Mouse (Mus musculus) ovary, postnatal 36 days (tissue): ENCODE data around the gene Emilin2.

Experiments used
- DNase-seq: peaks from one replicate; pipeline ENCODE4 v3.0.0; 2022; ENCODE audit warnings: low spot score, mixed read lengths

The Emilin2 gene

GRCm38 (mm10) chr17:71230108-71230709 is 81.6 kb downstream of the Emilin2 start:
- DNase-seq: no peak

GRCm38 (mm10) chr17:71228651-71229050 is 83.1 kb downstream of the Emilin2 start:
- DNase-seq: no peak

- DNase-seq: no peak
These were observed 84.5 kb downstream of the Emilin2 start for GRCm38 (mm10) chr17:71227128-71227895.

GRCm38 (mm10) chr17:71225091-71225490 is 86.7 kb downstream of the Emilin2 start:
- peak; percentile 31 for DNase-seq

GRCm38 (mm10) chr17:71224521-71224920 is 87.3 kb downstream of the Emilin2 start:
- no peak for DNase-seq

GRCm38 (mm10) chr17:71223676-71224075 is 88.1 kb downstream of the Emilin2 start:
- DNase-seq: no peak

- DNase-seq: no peak
These were observed 90.4 kb downstream of the Emilin2 start for GRCm38 (mm10) chr17:71221383-71221782.

GRCm38 (mm10) chr17:71217111-71217685 is 94.6 kb downstream of the Emilin2 start:
- DNase-seq: no peak

- no peak for DNase-seq
These were observed 95.5 kb downstream of the Emilin2 start for GRCm38 (mm10) chr17:71216263-71216662.

GRCm38 (mm10) chr17:71215241-71215839 is 96.4 kb downstream of the Emilin2 start:
- no peak for DNase-seq

GRCm38 (mm10) chr17:71214514-71215240 is 97.1 kb downstream of the Emilin2 start:
- DNase-seq: no peak

GRCm38 (mm10) chr17:71213666-71214065 is 98.1 kb downstream of the Emilin2 start:
- no peak for DNase-seq

- no peak for DNase-seq
These were observed 99.7 kb downstream of the Emilin2 start for GRCm38 (mm10) chr17:71211962-71212646.

- no peak for DNase-seq
These were observed 101.8 kb downstream of the Emilin2 start for GRCm38 (mm10) chr17:71209936-71210335.

- no peak for DNase-seq
These were observed 102.9 kb downstream of the Emilin2 start for GRCm38 (mm10) chr17:71208921-71209320.

GRCm38 (mm10) chr17:71208376-71208775 is 103.4 kb downstream of the Emilin2 start:
- DNase-seq: no peak

GRCm38 (mm10) chr17:71207268-71207667 is 104.5 kb downstream of the Emilin2 start:
- no peak for DNase-seq

GRCm38 (mm10) chr17:71206136-71206893 is 105.5 kb downstream of the Emilin2 start:
- no peak for DNase-seq

GRCm38 (mm10) chr17:71204809-71205091 is 107.0 kb downstream of the Emilin2 start:
- DNase-seq: no peak

GRCm38 (mm10) chr17:71203998-71204808 is 107.6 kb downstream of the Emilin2 start:
- DNase-seq: no peak
